Mouse (Mus musculus) spleen, adult 2 months (tissue): ENCODE measurements around the gene Ccl22. TPM values are rescaled to one million over a fixed set of nuclear protein-coding genes. Genes with fewer than 3 reads are reported as not detected.

Experiments
- DNase-seq, 2 experiments: peaks; one replicate each; pipeline versions ENCODE4 v3.0.0 to v3.0.0-alpha.2; 2012 to 2021; ENCODE audit warnings: low spot score in 2 of 2, low read depth in 1 of 2
- H3K27ac ChIP-seq: fragments of 200-500 bp; 2 replicates; pipeline ENCODE4 v1.5.1; 2012; ENCODE audit warnings: low read length, inconsistent platforms; ENCODE audit not compliant: insufficient read depth
- H3K27me3 ChIP-seq: fragments of 200-500 bp; 2 replicates; pipeline ENCODE4 v1.6.1; 2012; ENCODE audit warnings: mild to moderate bottlenecking, moderate library complexity, low read length, inconsistent platforms; ENCODE audit not compliant: control insufficient read depth, insufficient read depth
- H3K36me3 ChIP-seq: fragments of 200-500 bp; 2 replicates; pipeline ENCODE4 v1.6.1; 2012; ENCODE audit warnings: mild to moderate bottlenecking, low read length, inconsistent platforms; ENCODE audit not compliant: control insufficient read depth, insufficient read depth
- H3K4me1 ChIP-seq: fragments of 200-500 bp; 2 replicates; pipeline ENCODE4 v1.6.1; 2011; ENCODE audit warnings: inconsistent platforms; ENCODE audit not compliant: control insufficient read depth, insufficient read depth, insufficient read length
- H3K4me3 ChIP-seq: fragments of 200-500 bp; 2 replicates; pipeline ENCODE4 v1.5.1; 2011; ENCODE audit warnings: mild to moderate bottlenecking, inconsistent platforms; ENCODE audit not compliant: insufficient read depth, insufficient read length; ENCODE audit errors: extremely low read depth
- CTCF ChIP-seq: fragments of 200-500 bp; IDR thresholded peaks from 2 replicates; pipeline ENCODE4 v1.5.1; 2011; ENCODE audit warnings: mild to moderate bottlenecking, inconsistent platforms; ENCODE audit not compliant: insufficient read depth, insufficient read length, insufficient replicate concordance; ENCODE audit errors: extremely low read depth
- POLR2A ChIP-seq: fragments of 200-500 bp; IDR thresholded peaks from 2 replicates; pipeline ENCODE4 v1.6.1; 2011; ENCODE audit warnings: low read depth, low read length, inconsistent platforms
- WGBS: fragments of 180-500 bp; shearing (Covaris S2); methylation state at CpG from one replicate; pipeline ENCODE4 v1.1.7; 2018; 5-methylcytosine and 5-hydroxymethylcytosine counted together
- polyA plus RNA-seq: library from polyadenylated mRNA; depleted of rRNA; stranded (reverse); fragments of >200 nt; gene quantifications from 2 replicates; pipeline ENCODE4 v1.2.3, GENCODE M21; 2012

Gene Ccl22
- polyA plus RNA-seq, 1 experiment: 5.8 TPM

- H3K27me3 ChIP-seq: peaks cover 11% of the 10 kb centered on the region
- TF ChIP-seq CTCF (no peak), POLR2A (no peak)
- WGBS: 63% methylated on average over 6 of the region's 6 CpGs
- no peak overlapping the region for H3K4me3 ChIP-seq
- no peak for DNase-seq
- no peaks in the 10 kb centered on the region for H3K4me1 ChIP-seq
- no peak overlapping the region for H3K27ac ChIP-seq
- H3K36me3 ChIP-seq: no peaks in the 10 kb centered on the region
Observed at GRCm38 (mm10) chr8:94770945-94771344, 25.6 kb downstream of the Ccl22 start.

- H3K27me3 ChIP-seq: peaks cover 11% of the 10 kb centered on the region
Observed at GRCm38 (mm10) chr8:94771941-94772670, 26.7 kb downstream of the Ccl22 start, which contains the start of gene Cx3cl1. TSS of gene Cx3cl1 (plus strand) at chr8:94772009.

GRCm38 (mm10) chr8:94773048-94773447 is 27.7 kb downstream of the Ccl22 start:
- WGBS: 89% methylated on average over 6 of the region's 6 CpGs
- Histone ChIP-seq H3K4me3 (no peak overlapping the region), H3K27ac (no peak overlapping the region), H3K4me1 (no peaks in the 10 kb centered on the region), H3K27me3 (peaks cover 11% of the 10 kb centered on the region), H3K36me3 (no peaks in the 10 kb centered on the region)
- DNase-seq: no peak
- TF ChIP-seq POLR2A (no peak), CTCF (no peak)

More at GRCm38 (mm10) chr8:94771941-94772670, 26.7 kb downstream of the Ccl22 start, which contains the start of gene Cx3cl1:
- H3K36me3 ChIP-seq: no peaks in the 10 kb centered on the region
- no peaks in the 10 kb centered on the region for H3K4me1 ChIP-seq
- TF ChIP-seq POLR2A: no peak
- no peak within 1 kb of the TSS for H3K27ac ChIP-seq
- H3K4me3 ChIP-seq: no peak within 1 kb of the TSS; the same call in 1 of the 2 replicates
- WGBS: 4% methylated on average over 38 of the region's 38 CpGs
- no peak for DNase-seq

- H3K4me3 ChIP-seq: no peak overlapping the region
- no peak overlapping the region for H3K27ac ChIP-seq
- no peak for TF ChIP-seq CTCF
- TF ChIP-seq POLR2A: no peak
- 85% methylated on average over 12 of the region's 12 CpGs for WGBS
- peaks cover 5% of the 10 kb centered on the region; the same call in 1 of the 2 replicates for H3K4me1 ChIP-seq
- no peak for DNase-seq
- no peaks in the 10 kb centered on the region for H3K36me3 ChIP-seq
- peaks cover 11% of the 10 kb centered on the region for H3K27me3 ChIP-seq
Observed at GRCm38 (mm10) chr8:94773700-94774171, 28.3 kb downstream of the Ccl22 start.

GRCm38 (mm10) chr8:94774601-94775000 is 29.2 kb downstream of the Ccl22 start:
- H3K27me3 ChIP-seq: peaks cover 11% of the 10 kb centered on the region
- 97% methylated on average over 1 of the region's 1 CpGs for WGBS
- TF ChIP-seq POLR2A (no peak), CTCF (no peak)

GRCm38 (mm10) chr8:94776346-94776745 is 31.0 kb downstream of the Ccl22 start:
- Histone ChIP-seq H3K27me3 (peaks cover 7% of the 10 kb centered on the region; the same call in 1 of the 2 replicates), H3K27ac (no peak overlapping the region), H3K4me1 (peaks cover 13% of the 10 kb centered on the region; the same call in 1 of the 2 replicates), H3K36me3 (no peaks in the 10 kb centered on the region), H3K4me3 (no peak overlapping the region)
- no peak for TF ChIP-seq POLR2A
- TF ChIP-seq CTCF: no peak
- DNase-seq: no peak
- WGBS: 87% methylated on average over 2 of the region's 2 CpGs

More at GRCm38 (mm10) chr8:94774601-94775000, 29.2 kb downstream of the Ccl22 start:
- no peak overlapping the region for H3K4me3 ChIP-seq
- H3K36me3 ChIP-seq: no peaks in the 10 kb centered on the region
- peaks cover 12% of the 10 kb centered on the region; the same call in 1 of the 2 replicates for H3K4me1 ChIP-seq
- H3K27ac ChIP-seq: no peak overlapping the region
- no peak for DNase-seq

- Histone ChIP-seq H3K36me3 (no peaks in the 10 kb centered on the region), H3K27ac (no peak overlapping the region), H3K4me1 (peaks cover 13% of the 10 kb centered on the region; the same call in 1 of the 2 replicates), H3K4me3 (no peak overlapping the region), H3K27me3 (no peaks in the 10 kb centered on the region)
- no peak for TF ChIP-seq CTCF
- no peak for TF ChIP-seq POLR2A
- 81% methylated on average over 10 of the region's 10 CpGs for WGBS
- no peak for DNase-seq
Observed at GRCm38 (mm10) chr8:94778036-94778435, 32.6 kb downstream of the Ccl22 start.
